Mouse (Mus musculus): ENCODE measurements around the gene Rab11a. TPM values are rescaled to one million over a fixed set of nuclear protein-coding genes. Genes with fewer than 3 reads are reported as not detected.

Rab11a gene
- 283 TPM for polyA plus RNA-seq (2014; fragmentation: Illumina TruSeq; extraction: RNeasy Lipid Tissue Mini Kit (QIAGEN cat#74804); ENCODE audit: low read depth, low replicate concordance)

GRCm38 (mm10) chr9:64737406-64738201 lies at the start of gene Rab11a:
TSS of gene Rab11a (minus strand) at chr9:64737758.

Other genes with a start within 250 kb of the Rab11a start
- 20.1 TPM for gene Dennd4a, start 73.6 kb upstream of the Rab11a start, polyA plus RNA-seq (2014; fragmentation: Illumina TruSeq; extraction: RNeasy Lipid Tissue Mini Kit (QIAGEN cat#74804); ENCODE audit: low read depth, low replicate concordance)
- gene Slc24a1, start 213.8 kb upstream of the Rab11a start, polyA plus RNA-seq (2014; fragmentation: Illumina TruSeq; extraction: RNeasy Lipid Tissue Mini Kit (QIAGEN cat#74804); ENCODE audit: low read depth, low replicate concordance): not detected
- 7.2 TPM for gene Ints14, start 223.1 kb upstream of the Rab11a start, polyA plus RNA-seq (2014; fragmentation: Illumina TruSeq; extraction: RNeasy Lipid Tissue Mini Kit (QIAGEN cat#74804); ENCODE audit: low read depth, low replicate concordance)